Mouse (Mus musculus) G1E (cell line): ENCODE results near the gene Nsd1. TPM values are rescaled to one million over a fixed set of nuclear protein-coding genes. Genes with fewer than 3 reads are reported as not detected.

Experiments
- ATAC-seq: 2 replicates; pipeline ENCODE4 v1.8.0; 2016; ENCODE audit warnings: mild to moderate bottlenecking; ENCODE audit not compliant: insufficient number of reproducible peaks, poor library complexity, low FRiP score, severe bottlenecking; ENCODE audit errors: extremely low read depth
- DNase-seq: peaks from one replicate; pipeline ENCODE4 v3.0.0; 2012; ENCODE audit warnings: low spot score
- H3K27me3 ChIP-seq: 2 replicates; pipeline ENCODE4 v1.6.1; 2012; ENCODE audit warnings: mild to moderate bottlenecking, low read length, inconsistent platforms; ENCODE audit not compliant: insufficient read depth
- H3K36me3 ChIP-seq: replicated peaks from 2 replicates; pipeline ENCODE3; 2012; ENCODE audit warnings: mild to moderate bottlenecking, inconsistent platforms
- H3K4me1 ChIP-seq: 2 replicates; pipeline ENCODE4 v1.6.1; 2012; ENCODE audit warnings: low read depth, low read length, inconsistent platforms, mixed read lengths; ENCODE audit not compliant: insufficient read depth
- H3K4me3 ChIP-seq: 2 replicates; pipeline ENCODE4 v1.5.1; 2012; ENCODE audit warnings: low read depth, mild to moderate bottlenecking, inconsistent platforms, low read length, moderate library complexity, mixed read lengths
- H3K9me3 ChIP-seq: replicated peaks from 2 replicates; pipeline ENCODE4 v1.6.1; 2012; ENCODE audit warnings: inconsistent platforms
- CTCF ChIP-seq: IDR thresholded peaks from 2 replicates; pipeline ENCODE4 v1.5.1; 2012; ENCODE audit warnings: low read depth, low read length, inconsistent platforms, mixed read lengths
- GATA1 ChIP-seq: IDR thresholded peaks from 2 replicates; pipeline ENCODE4 v1.6.1; 2012; ENCODE audit warnings: borderline replicate concordance, low read length, inconsistent platforms, mixed read lengths
- GATA2 ChIP-seq: IDR thresholded peaks from 2 replicates; pipeline ENCODE4 v1.6.1; 2012; ENCODE audit warnings: low read depth, low read length, inconsistent platforms, borderline replicate concordance
- POLR2AphosphoS5 ChIP-seq: IDR thresholded peaks from 2 replicates; pipeline ENCODE4 v1.6.1; 2012; ENCODE audit warnings: low read depth, low read length, inconsistent platforms; ENCODE audit not compliant: insufficient replicate concordance
- TAL1 ChIP-seq: conservative IDR thresholded peaks from 2 replicates; pipeline ENCODE4 v1.6.1; 2012; ENCODE audit warnings: low read depth, low read length, inconsistent platforms, mixed read lengths
- polyA plus RNA-seq: library from polyadenylated mRNA; stranded (reverse); fragments of >175 nt; gene quantifications from 2 replicates; pipeline ENCODE4 v1.2.3, GENCODE M21; 2012
- total RNA-seq, 2 experiments: library from RNA; stranded (forward) in 1 of 2; stranded (reverse) in 1 of 2; fragments of 200-1000 nt in 1 of 2; fragments of >200 nt in 1 of 2; fragmentation: Nextera tagmentation in 1 of 2; gene quantifications; 2 replicates each; pipeline ENCODE4 v1.2.3; 2014 to 2017

Gene Nsd1
- total and polyA plus RNA-seq, 3 experiments: 14.8 to 99.3 (median 64.1) TPM

GRCm38 (mm10) chr13:55339259-55339658 is 129.7 kb downstream of the Nsd1 start:
- Histone ChIP-seq H3K36me3 (peaks cover 19% of the 10 kb centered on the region), H3K4me1 (peaks cover 19% of the 10 kb centered on the region), H3K4me3 (no peak overlapping the region), H3K9me3 (no peaks in the 10 kb centered on the region), H3K27me3 (peaks cover 30% of the 10 kb centered on the region)
- DNase-seq (no peak), ATAC-seq (no peak)
- TF ChIP-seq CTCF (no peak), POLR2AphosphoS5 (no peak), GATA1 (no peak), TAL1 (no peak), GATA2 (no peak)

GRCm38 (mm10) chr13:55342469-55342868 is 132.9 kb downstream of the Nsd1 start:
- ATAC-seq (no peak), DNase-seq (no peak)
- peaks cover 51% of the 10 kb centered on the region for H3K36me3 ChIP-seq
- TF ChIP-seq TAL1 (no peak), GATA2 (no peak), POLR2AphosphoS5 (no peak), GATA1 (no peak), CTCF (no peak)
- H3K9me3 ChIP-seq: no peaks in the 10 kb centered on the region
- no peak overlapping the region for H3K4me3 ChIP-seq
- peaks cover 8% of the 10 kb centered on the region; the same call in 1 of the 2 replicates for H3K27me3 ChIP-seq
- H3K4me1 ChIP-seq: peaks cover 24% of the 10 kb centered on the region

- DNase-seq (no peak), ATAC-seq (no peak)
- no peak for TF ChIP-seq TAL1
- no peak for TF ChIP-seq POLR2AphosphoS5
- no peak for TF ChIP-seq GATA2
- TF ChIP-seq GATA1: no peak
- H3K36me3 ChIP-seq: peaks cover 69% of the 10 kb centered on the region
- no peaks in the 10 kb centered on the region for H3K9me3 ChIP-seq
- H3K27me3 ChIP-seq: no peaks in the 10 kb centered on the region
- no peak overlapping the region for H3K4me3 ChIP-seq
- peaks cover 18% of the 10 kb centered on the region for H3K4me1 ChIP-seq
Measured at GRCm38 (mm10) chr13:55344286-55344685, 134.7 kb downstream of the Nsd1 start.

- TF ChIP-seq TAL1: no peak
- TF ChIP-seq CTCF: no peak
- no peak for TF ChIP-seq GATA2
- peaks cover 21% of the 10 kb centered on the region for H3K4me1 ChIP-seq
Measured at GRCm38 (mm10) chr13:55346745-55347144, 137.2 kb downstream of the Nsd1 start.

GRCm38 (mm10) chr13:55361145-55361544 is 151.6 kb downstream of the Nsd1 start:
- Histone ChIP-seq H3K27me3 (no peaks in the 10 kb centered on the region), H3K9me3 (no peaks in the 10 kb centered on the region), H3K4me3 (peak overlapping the region; percentile 100), H3K4me1 (peaks cover 53% of the 10 kb centered on the region), H3K36me3 (peaks cover 52% of the 10 kb centered on the region)
- TF ChIP-seq TAL1 (no peak), GATA2 (no peak), GATA1 (no peak), POLR2AphosphoS5 (no peak), CTCF (no peak)
- ATAC-seq (no peak), DNase-seq (no peak)

More at GRCm38 (mm10) chr13:55346745-55347144, 137.2 kb downstream of the Nsd1 start:
- H3K4me3 ChIP-seq: no peak overlapping the region
- ATAC-seq (no peak), DNase-seq (no peak)
- peaks cover 92% of the 10 kb centered on the region for H3K36me3 ChIP-seq
- H3K27me3 ChIP-seq: no peaks in the 10 kb centered on the region
- no peaks in the 10 kb centered on the region for H3K9me3 ChIP-seq

GRCm38 (mm10) chr13:55361974-55362452 is 152.4 kb downstream of the Nsd1 start:
- no peaks in the 10 kb centered on the region; the same call in 1 of the 2 replicates for H3K27me3 ChIP-seq
- ATAC-seq: no peak
- no peak for DNase-seq
- H3K4me1 ChIP-seq: peaks cover 48% of the 10 kb centered on the region
- no peaks in the 10 kb centered on the region for H3K9me3 ChIP-seq
- peak overlapping the region; percentile 100 for H3K4me3 ChIP-seq
- H3K36me3 ChIP-seq: peaks cover 44% of the 10 kb centered on the region
- TF ChIP-seq GATA1: no peak
- no peak for TF ChIP-seq TAL1
- TF ChIP-seq CTCF: no peak
- TF ChIP-seq GATA2: no peak
- no peak for TF ChIP-seq POLR2AphosphoS5

- ATAC-seq (peak; percentile 94), DNase-seq (peak; percentile 89)
- H3K27me3 ChIP-seq: no peaks in the 10 kb centered on the region; the same call in 1 of the 2 replicates
- H3K4me1 ChIP-seq: peaks cover 46% of the 10 kb centered on the region
- TF ChIP-seq CTCF (no peak), GATA1 (no peak), GATA2 (no peak), POLR2AphosphoS5 (no peak), TAL1 (no peak)
- no peaks in the 10 kb centered on the region for H3K9me3 ChIP-seq
- H3K36me3 ChIP-seq: peaks cover 38% of the 10 kb centered on the region
- peak within 1 kb of the TSS; percentile 100 for H3K4me3 ChIP-seq
Measured at GRCm38 (mm10) chr13:55362453-55363060, 153.0 kb downstream of the Nsd1 start, which contains the start of gene Lman2. Lman2 (minus strand) TSS chr13:55362783.

Other genes with a start within 250 kb of the Nsd1 start
- not detected in 2 replicates for gene Hk3, start 188.4 kb upstream of the Nsd1 start, total RNA-seq (2014; fragmentation: Nextera tagmentation)
- gene Hk3, start 188.4 kb upstream of the Nsd1 start, total RNA-seq (2017): 0.11 and 0.23 TPM in 2 replicates
- gene Hk3, start 188.4 kb upstream of the Nsd1 start, polyA plus RNA-seq: 0.02 and 0.06 TPM in 2 replicates
- gene Uimc1, start 109.5 kb upstream of the Nsd1 start, total RNA-seq (2014; fragmentation: Nextera tagmentation): 52.4 and 54.8 TPM in 2 replicates
- gene Uimc1, start 109.5 kb upstream of the Nsd1 start, total RNA-seq (2017): 49.3 and 55.0 TPM in 2 replicates
- 6.6 and 7.8 TPM in 2 replicates for gene Uimc1, start 109.5 kb upstream of the Nsd1 start, polyA plus RNA-seq
- gene Zfp346, start 104.5 kb upstream of the Nsd1 start, total RNA-seq (2014; fragmentation: Nextera tagmentation): 38.0 and 41.8 TPM in 2 replicates
- 15.0 and 15.7 TPM in 2 replicates for gene Zfp346, start 104.5 kb upstream of the Nsd1 start, total RNA-seq (2017)
- gene Zfp346, start 104.5 kb upstream of the Nsd1 start, polyA plus RNA-seq: 11.3 and 13.8 TPM in 2 replicates
- not detected in 2 replicates for gene Gm17617, start 76.2 kb upstream of the Nsd1 start, total RNA-seq (2014; fragmentation: Nextera tagmentation)
- not detected in 2 replicates for gene Gm17617, start 76.2 kb upstream of the Nsd1 start, total RNA-seq (2017)
- gene Gm17617, start 76.2 kb upstream of the Nsd1 start, polyA plus RNA-seq: not detected in 2 replicates
- gene Fgfr4, start 57.1 kb upstream of the Nsd1 start, total RNA-seq (2014; fragmentation: Nextera tagmentation): not detected in 2 replicates
- gene Fgfr4, start 57.1 kb upstream of the Nsd1 start, total RNA-seq (2017): 0.05 TPM in 1 of 2 replicates, not detected in the other
- gene Fgfr4, start 57.1 kb upstream of the Nsd1 start, polyA plus RNA-seq: not detected in 2 replicates
- 826 and 898 TPM in 2 replicates for gene Prelid1, start 110.7 kb downstream of the Nsd1 start, total RNA-seq (2014; fragmentation: Nextera tagmentation)
- gene Prelid1, start 110.7 kb downstream of the Nsd1 start, total RNA-seq (2017): 325 and 333 TPM in 2 replicates
- 395 and 733 TPM in 2 replicates for gene Prelid1, start 110.7 kb downstream of the Nsd1 start, polyA plus RNA-seq
- 35.2 and 67.7 TPM in 2 replicates for gene Rab24, start 112.2 kb downstream of the Nsd1 start, total RNA-seq (2014; fragmentation: Nextera tagmentation)
- 70.2 and 104 TPM in 2 replicates for gene Rab24, start 112.2 kb downstream of the Nsd1 start, total RNA-seq (2017)
- gene Rab24, start 112.2 kb downstream of the Nsd1 start, polyA plus RNA-seq: 136 and 138 TPM in 2 replicates
- 0.87 and 33.8 TPM in 2 replicates for gene Mxd3, start 120.0 kb downstream of the Nsd1 start, total RNA-seq (2014; fragmentation: Nextera tagmentation)
- gene Mxd3, start 120.0 kb downstream of the Nsd1 start, total RNA-seq (2017): 8.3 and 10.8 TPM in 2 replicates
- gene Mxd3, start 120.0 kb downstream of the Nsd1 start, polyA plus RNA-seq: 3.8 and 4.7 TPM in 2 replicates
- gene Lman2, start 153.0 kb downstream of the Nsd1 start, total RNA-seq (2014; fragmentation: Nextera tagmentation): 68.4 and 77.7 TPM in 2 replicates
- gene Lman2, start 153.0 kb downstream of the Nsd1 start, total RNA-seq (2017): 76.9 and 91.1 TPM in 2 replicates
- 41.1 and 124 TPM in 2 replicates for gene Lman2, start 153.0 kb downstream of the Nsd1 start, polyA plus RNA-seq
- 2.2 and 6.4 TPM in 2 replicates for gene Rgs14, start 159.9 kb downstream of the Nsd1 start, total RNA-seq (2014; fragmentation: Nextera tagmentation)
- 10.0 and 10.1 TPM in 2 replicates for gene Rgs14, start 159.9 kb downstream of the Nsd1 start, total RNA-seq (2017)
- gene Rgs14, start 159.9 kb downstream of the Nsd1 start, polyA plus RNA-seq: 6.0 and 6.6 TPM in 2 replicates
- gene Slc34a1, start 188.4 kb downstream of the Nsd1 start, total RNA-seq (2014; fragmentation: Nextera tagmentation): not detected in 2 replicates
- gene Slc34a1, start 188.4 kb downstream of the Nsd1 start, total RNA-seq (2017): 0.06 and 0.93 TPM in 2 replicates
- gene Slc34a1, start 188.4 kb downstream of the Nsd1 start, polyA plus RNA-seq: not detected in 2 replicates
- gene Pfn3, start 205.4 kb downstream of the Nsd1 start, total RNA-seq (2014; fragmentation: Nextera tagmentation): not detected in 2 replicates
- gene Pfn3, start 205.4 kb downstream of the Nsd1 start, total RNA-seq (2017): not detected in 2 replicates
- not detected in 2 replicates for gene Pfn3, start 205.4 kb downstream of the Nsd1 start, polyA plus RNA-seq
- not detected in 2 replicates for gene F12, start 217.0 kb downstream of the Nsd1 start, total RNA-seq (2014; fragmentation: Nextera tagmentation)
- gene F12, start 217.0 kb downstream of the Nsd1 start, total RNA-seq (2017): 0.05 TPM in 1 of 2 replicates, not detected in the other
- not detected in 2 replicates for gene F12, start 217.0 kb downstream of the Nsd1 start, polyA plus RNA-seq
- 23.0 and 27.5 TPM in 2 replicates for gene Grk6, start 235.3 kb downstream of the Nsd1 start, total RNA-seq (2014; fragmentation: Nextera tagmentation)
- gene Grk6, start 235.3 kb downstream of the Nsd1 start, total RNA-seq (2017): 48.9 and 53.9 TPM in 2 replicates
- 42.6 and 46.0 TPM in 2 replicates for gene Grk6, start 235.3 kb downstream of the Nsd1 start, polyA plus RNA-seq